Mouse (Mus musculus) bone marrow macrophage, adult 2 months (primary cell): ENCODE measurements around the gene Becn1. TPM values are rescaled to one million over a fixed set of nuclear protein-coding genes. Genes with fewer than 3 reads are reported as not detected.

Experiments
- H3K27ac ChIP-seq: 2 replicates; pipeline ENCODE4 v1.5.1; 2012; ENCODE audit warnings: low read depth, low read length; ENCODE audit not compliant: insufficient read depth
- H3K4me1 ChIP-seq: 2 replicates; pipeline ENCODE4 v1.6.1; 2012; ENCODE audit warnings: low read length; ENCODE audit not compliant: control insufficient read depth, insufficient read depth
- H3K4me3 ChIP-seq: 2 replicates; pipeline ENCODE4 v1.5.1; 2012; ENCODE audit warnings: mild to moderate bottlenecking, low read length, moderate library complexity; ENCODE audit not compliant: insufficient read depth
- CTCF ChIP-seq: IDR thresholded peaks from 2 replicates; pipeline ENCODE4 v1.5.1; 2012; ENCODE audit warnings: low read depth, mild to moderate bottlenecking, low read length, moderate library complexity
- POLR2A ChIP-seq: IDR thresholded peaks from 2 replicates; pipeline ENCODE4 v1.6.1; 2012; ENCODE audit warnings: mild to moderate bottlenecking, low read depth, low read length, borderline replicate concordance
- polyA plus RNA-seq: library from polyadenylated mRNA; stranded (reverse); fragments of >200 nt; gene quantifications from 2 replicates; pipeline ENCODE4 v1.2.4, GENCODE M21; 2012; ENCODE audit not compliant: missing spikeins, insufficient read depth, insufficient read length

Becn1 gene
- polyA plus RNA-seq, 1 experiment = 80.1 TPM

DNA sequence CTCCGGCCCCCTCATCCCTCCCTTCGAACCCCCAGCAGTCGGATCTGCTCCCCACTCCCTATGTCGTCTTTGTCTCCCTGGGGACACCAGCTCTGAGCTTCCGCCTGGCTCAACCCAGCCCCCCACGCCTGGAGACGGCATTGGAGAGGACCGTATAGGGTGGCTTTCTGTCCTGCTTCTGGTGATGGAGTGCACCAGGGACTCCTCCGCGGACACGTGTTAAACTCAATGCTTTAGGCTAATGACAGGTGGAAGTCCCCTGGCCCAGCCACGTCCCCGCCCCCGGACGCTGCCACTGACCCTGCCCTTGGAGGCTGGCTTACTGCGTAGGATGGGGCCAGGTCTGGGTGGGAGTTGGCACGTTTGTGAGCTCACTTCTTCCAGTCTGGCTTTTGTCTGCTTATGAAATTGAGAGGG, 14.4 kb upstream of the Becn1 start:
- peak overlapping the region; percentile 13; the same call in 1 of the 2 replicates for H3K27ac ChIP-seq
- H3K4me1 ChIP-seq = peaks cover 9% of the 10 kb centered on the region
- H3K4me3 ChIP-seq = peak overlapping the region; percentile 87
- no peak for TF ChIP-seq POLR2A
- TF ChIP-seq CTCF = no peak

DNA sequence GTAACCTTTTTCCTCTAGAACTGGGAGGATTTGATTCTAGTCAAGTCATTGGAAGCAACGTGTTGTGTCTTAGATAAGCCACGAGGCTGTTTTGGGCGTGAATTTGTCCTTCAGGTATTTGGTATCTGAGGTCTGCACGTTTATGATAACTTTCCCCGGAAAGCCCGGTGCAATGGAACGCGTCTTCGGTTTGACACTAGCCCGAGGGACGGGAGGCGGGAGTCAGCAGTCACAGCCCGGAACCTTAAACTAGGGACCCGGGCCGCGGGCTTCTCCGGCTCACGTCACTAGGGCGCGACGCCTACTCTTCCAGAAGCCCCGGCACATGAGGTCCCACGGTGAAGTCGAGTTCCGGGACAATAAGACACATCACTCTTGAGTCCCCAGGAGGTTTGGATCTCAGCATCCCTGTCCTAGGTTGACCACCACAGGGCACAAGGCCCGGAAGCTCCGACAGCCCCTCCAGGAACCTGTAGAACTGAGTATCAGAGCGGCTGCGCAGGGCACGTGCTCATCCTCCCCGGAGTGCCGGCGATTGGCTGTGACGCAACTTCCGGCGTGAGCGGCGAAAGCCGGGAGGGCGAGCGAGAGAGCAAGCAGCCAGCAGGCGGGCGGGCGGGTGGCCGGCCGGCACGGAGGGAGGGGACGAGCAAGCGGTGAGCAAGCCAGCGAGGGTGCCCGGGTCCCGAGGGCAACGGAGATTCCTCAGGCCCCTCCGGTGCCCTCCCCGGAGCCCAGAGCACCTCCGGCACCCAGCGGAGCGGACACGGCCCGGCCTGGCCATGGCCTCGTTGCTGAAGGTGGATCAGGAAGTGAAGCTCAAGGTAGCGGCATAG, 13.8 kb upstream of the Becn1 start, which contains the start of gene Psme3:
Psme3 (plus strand) TSS at position 549 of the 836 bp plus-strand sequence.
- TF ChIP-seq CTCF = no peak
- TF ChIP-seq POLR2A = no peak
- peaks cover 9% of the 10 kb centered on the region for H3K4me1 ChIP-seq
- peak within 1 kb of the TSS; percentile 87 for H3K4me3 ChIP-seq
- H3K27ac ChIP-seq = peak within 1 kb of the TSS; percentile 84

DNA sequence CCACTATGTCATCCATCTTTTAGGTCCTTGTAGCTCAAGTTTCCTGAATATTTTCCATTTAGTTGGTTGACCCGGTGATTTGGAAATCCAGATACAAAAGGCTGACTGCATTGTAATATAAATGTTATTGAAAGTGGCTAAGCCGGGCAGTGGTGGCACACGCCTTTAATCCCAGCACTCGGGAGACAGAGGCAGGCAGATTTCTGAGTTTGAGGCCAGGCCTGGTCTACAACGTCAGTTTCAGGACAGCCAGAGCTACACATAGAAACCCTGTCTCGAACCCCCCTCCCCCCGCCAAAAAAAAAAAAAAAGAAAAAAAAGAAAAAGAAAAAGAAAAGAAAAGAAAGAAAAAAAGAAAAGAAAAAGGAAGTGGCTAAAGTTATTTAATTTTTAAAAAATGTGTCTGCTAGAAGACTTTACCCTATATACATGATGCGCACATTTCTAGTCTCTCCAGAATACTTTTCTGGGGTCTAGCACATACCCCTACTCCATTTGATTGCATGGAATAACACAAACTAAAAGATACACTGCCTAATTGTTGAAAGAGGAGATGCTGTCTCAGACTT, 13.1 kb upstream of the Becn1 start:
- Histone ChIP-seq H3K4me1 (peaks cover 9% of the 10 kb centered on the region), H3K27ac (peak overlapping the region; percentile 84), H3K4me3 (peak overlapping the region; percentile 87)
- TF ChIP-seq CTCF (no peak), POLR2A (no peak)

DNA sequence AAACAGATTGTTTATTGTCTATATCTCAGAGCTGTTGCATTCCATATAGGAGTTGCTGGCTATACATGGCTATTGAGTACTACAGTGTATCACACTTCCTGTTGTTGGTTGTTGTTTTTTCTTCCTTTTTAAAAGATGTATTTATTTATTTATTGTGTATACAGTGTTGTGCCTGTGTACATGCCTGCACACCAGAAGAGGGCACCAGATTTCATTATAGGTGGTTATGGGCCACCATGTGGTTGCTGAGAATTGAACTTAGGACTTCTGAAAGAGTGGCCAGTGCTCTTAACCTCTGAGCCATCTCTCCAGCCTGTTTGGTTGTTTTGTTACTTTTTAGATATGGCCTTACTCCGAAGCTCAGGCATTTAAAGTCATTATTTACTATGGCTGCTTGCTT, 12.5 kb upstream of the Becn1 start:
- TF ChIP-seq POLR2A (no peak), CTCF (no peak)
- Histone ChIP-seq H3K4me1 (peaks cover 9% of the 10 kb centered on the region), H3K27ac (no peak overlapping the region), H3K4me3 (no peak overlapping the region)

DNA sequence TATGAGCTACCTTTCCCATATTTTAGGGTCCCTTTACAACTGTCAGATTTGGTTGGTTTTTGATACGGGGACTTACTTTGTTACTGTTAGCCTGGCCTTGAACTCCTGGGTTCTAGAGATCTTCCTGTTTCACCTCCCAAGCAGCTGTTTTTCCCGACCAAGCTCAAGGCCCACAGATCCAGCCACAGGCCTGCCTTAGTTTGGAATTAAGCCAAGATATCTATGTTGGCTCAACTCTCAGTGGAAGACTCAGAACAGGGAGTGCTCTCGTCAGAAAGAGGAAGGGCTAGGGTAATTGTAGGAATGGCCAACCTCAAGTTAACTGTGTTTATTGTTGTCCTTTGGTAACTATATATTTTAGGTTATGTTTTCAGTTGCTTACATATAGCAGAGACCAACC, 10.1 kb upstream of the Becn1 start:
- peaks cover 9% of the 10 kb centered on the region for H3K4me1 ChIP-seq
- TF ChIP-seq POLR2A = no peak
- H3K27ac ChIP-seq = no peak overlapping the region
- H3K4me3 ChIP-seq = no peak overlapping the region

DNA sequence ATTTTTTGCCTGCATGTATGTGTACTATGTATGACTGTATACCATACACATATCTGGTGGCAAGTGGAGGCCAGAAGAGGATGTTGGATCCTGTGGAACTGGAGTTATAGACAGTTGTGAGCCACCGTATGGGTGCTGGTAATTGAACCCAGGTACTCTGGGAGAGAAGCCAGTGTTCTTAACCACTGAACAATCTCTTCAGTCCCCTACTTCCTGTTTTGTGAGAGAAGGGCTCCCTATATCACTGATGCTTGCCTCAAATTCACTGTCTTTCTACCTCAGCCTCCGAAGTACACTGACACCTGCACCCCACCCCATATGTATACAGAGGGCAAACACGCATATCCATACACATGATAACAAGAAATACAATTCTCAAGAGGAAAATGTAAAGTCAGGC, 9.0 kb upstream of the Becn1 start:
- TF ChIP-seq CTCF (no peak), POLR2A (no peak)
- H3K4me3 ChIP-seq = no peak overlapping the region
- H3K4me1 ChIP-seq = peaks cover 9% of the 10 kb centered on the region
- H3K27ac ChIP-seq = no peak overlapping the region

DNA sequence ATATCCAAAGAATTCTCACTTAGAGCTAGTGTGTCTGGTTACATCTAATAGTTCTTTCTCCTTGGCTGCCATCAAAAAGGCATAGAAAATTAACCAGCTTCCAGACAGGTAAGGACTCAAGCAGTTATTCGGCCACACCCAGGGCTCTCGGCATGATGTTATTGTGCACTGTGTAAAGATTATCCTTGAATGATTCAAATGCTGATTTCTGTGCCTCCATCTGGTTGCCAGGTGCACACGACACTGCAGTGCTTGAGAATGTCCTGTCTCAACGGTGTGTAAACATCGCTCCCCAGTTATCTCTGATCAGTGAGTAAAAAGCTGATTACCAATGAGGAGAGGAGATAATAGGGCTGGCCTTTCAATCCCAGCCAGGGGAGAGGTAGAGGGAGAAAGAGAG, 5.7 kb upstream of the Becn1 start:
- Histone ChIP-seq H3K4me1 (peaks cover 6% of the 10 kb centered on the region), H3K27ac (no peak overlapping the region), H3K4me3 (no peak overlapping the region)
- TF ChIP-seq CTCF (no peak), POLR2A (no peak)

DNA sequence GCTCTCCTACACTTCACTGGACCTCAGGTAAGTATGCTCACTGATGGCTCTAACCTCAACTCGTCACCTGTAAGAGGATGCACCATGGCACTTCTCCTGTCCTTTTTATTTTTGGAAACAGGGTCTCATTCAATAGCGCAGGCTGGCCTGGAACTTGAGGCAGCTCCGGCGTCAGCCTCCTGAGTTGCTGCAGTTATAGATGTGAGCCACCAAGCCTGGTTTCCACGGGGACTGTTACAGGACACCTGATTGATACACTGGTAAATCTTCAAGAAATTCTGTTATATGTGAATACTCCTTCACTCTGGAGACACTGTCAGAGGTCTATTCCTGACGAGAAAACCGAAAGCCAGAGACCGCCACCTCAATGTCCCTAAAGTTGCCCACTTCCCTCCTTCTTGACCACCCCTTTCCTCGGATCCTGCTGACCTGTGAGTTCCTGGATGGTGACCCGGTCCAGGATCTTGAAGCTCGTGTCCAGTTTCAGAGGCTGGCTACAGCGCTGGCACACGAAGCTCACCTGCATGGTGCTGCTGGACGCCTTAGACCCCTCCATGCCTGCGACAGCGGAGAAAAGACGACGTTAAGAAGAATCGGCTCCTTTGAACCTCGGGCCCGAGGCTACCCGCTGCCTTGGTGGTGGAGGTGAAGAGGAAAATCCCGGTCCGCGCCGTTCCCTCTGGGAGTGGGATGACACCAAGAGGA, 635 bp downstream of the Becn1 start:
- Histone ChIP-seq H3K27ac (no peak overlapping the region), H3K4me1 (peaks cover 7% of the 10 kb centered on the region), H3K4me3 (peak overlapping the region; percentile 97)
- TF ChIP-seq POLR2A = no peak
- TF ChIP-seq CTCF = no peak

DNA sequence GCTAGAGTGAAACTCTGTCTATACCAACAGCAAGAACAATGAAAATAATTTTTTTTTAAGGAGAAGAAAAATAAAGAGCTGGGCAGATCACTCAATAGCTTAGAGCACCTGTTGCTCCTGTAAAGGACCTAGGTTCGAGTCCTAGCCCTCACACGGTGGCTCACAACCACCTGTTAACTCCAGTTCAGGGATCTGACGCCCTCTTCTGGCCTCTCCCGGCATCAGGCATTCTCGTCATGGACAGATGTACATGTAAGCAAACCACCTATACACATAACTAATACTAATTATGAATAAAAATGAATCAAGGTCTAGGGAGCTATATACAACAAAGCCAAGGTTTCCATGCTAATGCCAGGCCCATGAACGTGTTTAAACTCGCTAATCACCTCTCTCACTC, 1.2 kb downstream of the Becn1 start:
- TF ChIP-seq POLR2A (no peak), CTCF (no peak)
- peak overlapping the region; percentile 97 for H3K4me3 ChIP-seq
- no peak overlapping the region for H3K27ac ChIP-seq
- H3K4me1 ChIP-seq = peaks cover 7% of the 10 kb centered on the region

DNA sequence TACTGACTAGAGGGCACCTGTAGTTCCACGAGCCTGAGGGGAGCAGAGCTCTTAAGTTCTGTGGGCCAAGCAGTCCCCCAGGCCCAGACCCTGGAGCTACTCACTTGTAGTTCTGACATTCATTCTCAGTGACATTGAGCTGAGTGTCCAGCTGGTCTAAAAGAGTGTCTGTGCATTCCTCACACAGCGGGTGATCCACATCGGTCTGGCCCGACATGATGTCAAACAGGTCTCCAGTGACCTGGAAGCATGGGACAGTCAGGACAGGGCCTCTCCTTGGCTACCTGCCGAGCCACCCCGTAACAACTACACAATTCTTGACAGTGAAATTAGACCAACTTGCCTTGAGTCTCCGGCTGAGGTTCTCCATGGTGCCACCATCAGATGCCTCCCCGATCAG, 6.9 kb downstream of the Becn1 start:
- Histone ChIP-seq H3K4me3 (no peak overlapping the region), H3K4me1 (no peaks in the 10 kb centered on the region; the same call in 1 of the 2 replicates), H3K27ac (no peak overlapping the region)
- TF ChIP-seq CTCF = no peak
- no peak for TF ChIP-seq POLR2A
